Mouse (Mus musculus) ES-Bruce4 (cell line): Measurements from ENCODE around the gene Dock9.

Experiments
- CTCF ChIP-seq: IDR thresholded peaks from one replicate; pipeline ENCODE4 v1.8.1; 2011; ENCODE audit warnings: low read depth, low read length
- EP300 ChIP-seq: IDR thresholded peaks from 2 replicates; pipeline ENCODE4 v1.6.1; 2011; ENCODE audit warnings: low read depth, low read length; ENCODE audit not compliant: insufficient read depth
- POLR2A ChIP-seq: IDR thresholded peaks from one replicate; pipeline ENCODE4 v1.8.1; 2011; ENCODE audit warnings: low read length; ENCODE audit not compliant: insufficient read depth

- TF ChIP-seq CTCF: no peak
- no peak for TF ChIP-seq EP300
- TF ChIP-seq POLR2A: no peak
These were observed 110.4 kb downstream of the Dock9 start for GRCm38 (mm10) chr14:121687274-121687673.
